Mouse (Mus musculus): ENCODE results near the gene Fermt2. TPM values are rescaled to one million over a fixed set of nuclear protein-coding genes. Genes with fewer than 3 reads are reported as not detected.
A peak's percentile ranks its signal among the peaks of the same experiment; 100 is the strongest.

Fermt2 gene
- polyA plus RNA-seq, 1 experiment from 2014 or later, result 72.2 TPM

- no peaks in the 10 kb centered on the region for H3K9me3 ChIP-seq
- no peak for ATAC-seq (replicated peaks)
- no peaks in the 10 kb centered on the region for H3K36me3 ChIP-seq
- H3K4me3 ChIP-seq, result no peak overlapping the region
- H3K27me3 ChIP-seq, result no peaks in the 10 kb centered on the region
- WGBS, result 83% methylated on average over 12 of the region's 12 CpGs
- no peak overlapping the region for H3K27ac ChIP-seq (replicated peaks)
- no peak overlapping the region for H3K9ac ChIP-seq (replicated peaks)
- no peak overlapping the region for H3K4me2 ChIP-seq (replicated peaks)
- H3K4me1 ChIP-seq, result no peaks in the 10 kb centered on the region
Measured at GRCm38 (mm10) chr14:45442781-45443560, 86.9 kb downstream of the Fermt2 start.

- Histone ChIP-seq H3K36me3 (no peaks in the 10 kb centered on the region), H3K4me3 (no peak overlapping the region), H3K4me2 (replicated peaks) (no peak overlapping the region), H3K9ac (replicated peaks) (no peak overlapping the region), H3K9me3 (no peaks in the 10 kb centered on the region), H3K27me3 (no peaks in the 10 kb centered on the region), H3K4me1 (no peaks in the 10 kb centered on the region), H3K27ac (replicated peaks) (no peak overlapping the region)
- ATAC-seq (replicated peaks), result no peak
- WGBS, result 86% methylated on average over 6 of the region's 6 CpGs
Measured at GRCm38 (mm10) chr14:45441291-45441690, 88.6 kb downstream of the Fermt2 start.

GRCm38 (mm10) chr14:45439387-45439786 is 90.5 kb downstream of the Fermt2 start:
- Histone ChIP-seq H3K27ac (replicated peaks) (no peak overlapping the region), H3K27me3 (no peaks in the 10 kb centered on the region), H3K36me3 (no peaks in the 10 kb centered on the region), H3K4me2 (replicated peaks) (no peak overlapping the region), H3K9me3 (no peaks in the 10 kb centered on the region), H3K9ac (replicated peaks) (no peak overlapping the region), H3K4me1 (no peaks in the 10 kb centered on the region), H3K4me3 (no peak overlapping the region)
- ATAC-seq (replicated peaks), result no peak
- WGBS, result 78% methylated on average over 9 of the region's 9 CpGs

- no peak overlapping the region for H3K9ac ChIP-seq (replicated peaks)
- no peaks in the 10 kb centered on the region for H3K36me3 ChIP-seq
- 78% methylated on average over 2 of the region's 2 CpGs for WGBS
- no peaks in the 10 kb centered on the region for H3K9me3 ChIP-seq
- ATAC-seq (replicated peaks), result no peak
- no peaks in the 10 kb centered on the region for H3K27me3 ChIP-seq
- H3K4me1 ChIP-seq, result no peaks in the 10 kb centered on the region
- H3K4me2 ChIP-seq (replicated peaks), result no peak overlapping the region
- no peak overlapping the region for H3K4me3 ChIP-seq
- no peak overlapping the region for H3K27ac ChIP-seq (replicated peaks)
Measured at GRCm38 (mm10) chr14:45438931-45439275, 91.0 kb downstream of the Fermt2 start.

- no peak overlapping the region for H3K4me2 ChIP-seq (replicated peaks)
Measured at GRCm38 (mm10) chr14:45438250-45438930, 91.5 kb downstream of the Fermt2 start.

GRCm38 (mm10) chr14:45434220-45434619 is 95.7 kb downstream of the Fermt2 start:
- H3K4me3 ChIP-seq, result no peak overlapping the region
- H3K4me1 ChIP-seq, result no peaks in the 10 kb centered on the region
- no peaks in the 10 kb centered on the region for H3K36me3 ChIP-seq
- H3K27ac ChIP-seq (replicated peaks), result no peak overlapping the region
- 0 out of 2 replicates have a peak, but pooled peaks cover 5% of the 10 kb centered on the region for H3K9me3 ChIP-seq
- H3K27me3 ChIP-seq, result no peaks in the 10 kb centered on the region
- H3K4me2 ChIP-seq (replicated peaks), result no peak overlapping the region
- ATAC-seq (replicated peaks), result no peak
- WGBS, result 75% methylated on average over 6 of the region's 6 CpGs
- no peak overlapping the region for H3K9ac ChIP-seq (replicated peaks)

More at GRCm38 (mm10) chr14:45438250-45438930, 91.5 kb downstream of the Fermt2 start:
- no peak overlapping the region for H3K9ac ChIP-seq (replicated peaks)
- H3K27me3 ChIP-seq, result no peaks in the 10 kb centered on the region
- H3K36me3 ChIP-seq, result no peaks in the 10 kb centered on the region
- no peak overlapping the region for H3K27ac ChIP-seq (replicated peaks)
- no peaks in the 10 kb centered on the region for H3K9me3 ChIP-seq
- ATAC-seq (replicated peaks), result no peak
- 80% methylated on average over 19 of the region's 19 CpGs for WGBS
- H3K4me1 ChIP-seq, result no peaks in the 10 kb centered on the region
- H3K4me3 ChIP-seq, result no peak overlapping the region

GRCm38 (mm10) chr14:45432003-45432402 is 97.9 kb downstream of the Fermt2 start:
- Histone ChIP-seq H3K4me1 (no peaks in the 10 kb centered on the region), H3K4me3 (no peak overlapping the region), H3K27me3 (no peaks in the 10 kb centered on the region), H3K36me3 (no peaks in the 10 kb centered on the region), H3K9ac (replicated peaks) (no peak overlapping the region), H3K4me2 (replicated peaks) (no peak overlapping the region), H3K9me3 (0 out of 2 replicates have a peak, but pooled peaks cover 5% of the 10 kb centered on the region), H3K27ac (replicated peaks) (no peak overlapping the region)
- no peak for ATAC-seq (replicated peaks)
- WGBS, result 76% methylated on average over 4 of the region's 4 CpGs

GRCm38 (mm10) chr14:45430066-45430842 is 99.7 kb downstream of the Fermt2 start:
- 90% methylated on average over 13 of the region's 13 CpGs for WGBS
- Histone ChIP-seq H3K36me3 (no peaks in the 10 kb centered on the region), H3K27ac (replicated peaks) (no peak overlapping the region), H3K4me1 (no peaks in the 10 kb centered on the region), H3K9ac (replicated peaks) (no peak overlapping the region), H3K27me3 (no peaks in the 10 kb centered on the region), H3K9me3 (0 out of 2 replicates have a peak, but pooled peaks cover 11% of the 10 kb centered on the region), H3K4me3 (no peak overlapping the region), H3K4me2 (replicated peaks) (no peak overlapping the region)
- no peak for ATAC-seq (replicated peaks)

- Histone ChIP-seq H3K9me3 (0 out of 2 replicates have a peak, but pooled peaks cover 6% of the 10 kb centered on the region), H3K4me3 (no peak overlapping the region), H3K4me2 (replicated peaks) (no peak overlapping the region), H3K36me3 (no peaks in the 10 kb centered on the region), H3K27ac (replicated peaks) (no peak overlapping the region), H3K9ac (replicated peaks) (no peak overlapping the region), H3K27me3 (no peaks in the 10 kb centered on the region), H3K4me1 (no peaks in the 10 kb centered on the region)
- WGBS, result 12% methylated on average over 5 of the region's 5 CpGs
- peak; percentile 87 for ATAC-seq (replicated peaks)
Measured at GRCm38 (mm10) chr14:45423220-45423619, 106.7 kb downstream of the Fermt2 start.

GRCm38 (mm10) chr14:45422371-45422770 is 107.5 kb downstream of the Fermt2 start:
- Histone ChIP-seq H3K4me2 (replicated peaks) (no peak overlapping the region), H3K4me1 (no peaks in the 10 kb centered on the region), H3K9me3 (0 out of 2 replicates have a peak, but pooled peaks cover 6% of the 10 kb centered on the region), H3K36me3 (no peaks in the 10 kb centered on the region), H3K27ac (replicated peaks) (no peak overlapping the region), H3K27me3 (no peaks in the 10 kb centered on the region), H3K4me3 (no peak overlapping the region), H3K9ac (replicated peaks) (no peak overlapping the region)
- 61% methylated on average over 4 of the region's 4 CpGs for WGBS
- no peak for ATAC-seq (replicated peaks)

GRCm38 (mm10) chr14:45419323-45419722 is 110.6 kb downstream of the Fermt2 start:
- 77% methylated on average over 4 of the region's 4 CpGs for WGBS
- no peaks in the 10 kb centered on the region for H3K4me1 ChIP-seq
- H3K9me3 ChIP-seq, result no peaks in the 10 kb centered on the region
- H3K36me3 ChIP-seq, result no peaks in the 10 kb centered on the region
- H3K9ac ChIP-seq (replicated peaks), result no peak overlapping the region
- no peak overlapping the region for H3K4me3 ChIP-seq
- no peak overlapping the region for H3K27ac ChIP-seq (replicated peaks)
- no peaks in the 10 kb centered on the region for H3K27me3 ChIP-seq
- ATAC-seq (replicated peaks), result no peak
- H3K4me2 ChIP-seq (replicated peaks), result no peak overlapping the region

- ATAC-seq (replicated peaks), result no peak
- WGBS, result 88% methylated on average over 3 of the region's 3 CpGs
- Histone ChIP-seq H3K4me2 (replicated peaks) (no peak overlapping the region), H3K4me1 (no peaks in the 10 kb centered on the region), H3K27ac (replicated peaks) (no peak overlapping the region), H3K9me3 (no peaks in the 10 kb centered on the region), H3K36me3 (no peaks in the 10 kb centered on the region), H3K4me3 (no peak overlapping the region), H3K9ac (replicated peaks) (no peak overlapping the region), H3K27me3 (no peaks in the 10 kb centered on the region)
Measured at GRCm38 (mm10) chr14:45418553-45418952, 111.4 kb downstream of the Fermt2 start.

All from forebrain, embryonic 15.5 days (tissue).